Mouse (Mus musculus): ENCODE measurements around the gene Shf. TPM values are rescaled to one million over a fixed set of nuclear protein-coding genes. Genes with fewer than 3 reads are reported as not detected.
A peak's percentile ranks its signal among the peaks of the same experiment; 100 is the strongest.

Shf gene
- polyA plus RNA-seq, 1 experiment from 2014 or later = 3.5 TPM

DNA sequence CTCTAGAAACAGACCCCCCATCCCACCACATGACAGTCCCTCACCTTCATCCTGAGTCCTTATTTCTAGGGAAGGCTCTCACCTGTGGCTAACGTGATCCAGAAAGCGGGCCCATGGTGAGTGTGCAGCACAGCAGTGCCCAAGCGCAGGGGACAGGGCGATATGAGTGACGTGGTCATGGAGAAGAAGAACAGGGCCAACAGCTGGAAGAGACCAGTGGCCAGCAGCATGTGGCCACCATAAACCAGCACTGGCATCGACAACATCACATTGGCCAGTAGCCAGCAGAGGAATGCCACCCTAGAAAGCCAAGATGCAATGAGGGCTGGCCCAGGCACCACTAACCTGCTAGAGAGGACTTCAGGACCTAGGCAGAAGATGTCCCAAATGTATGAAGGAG is 64.4 kb downstream of the Shf start:
- Histone ChIP-seq H3K4me3 (ENCODE audit: low read length) (no peak overlapping the region), H3K4me1 (ENCODE audit: control insufficient read depth, insufficient read depth, low read length) (peaks cover 8% of the 10 kb centered on the region), H3K36me3 (ENCODE audit: control insufficient read depth, insufficient read depth, low read length) (no peaks in the 10 kb centered on the region), H3K27me3 (ENCODE audit: control insufficient read depth, insufficient read depth, low read length) (peaks cover 52% of the 10 kb centered on the region), H3K4me2 (replicated peaks; ENCODE audit: low read depth, low read length) (no peak overlapping the region), H3K9ac (ENCODE audit: low read depth, low read length) (no peak overlapping the region), H3K9me3 (ENCODE audit: control insufficient read depth, low read length) (no peaks in the 10 kb centered on the region), H3K27ac (ENCODE audit: low read depth, low read length) (no peak overlapping the region)
- ATAC-seq (ENCODE audit: low FRiP score, low TSS enrichment) = no peak
- 89% methylated on average over 6 of the region's 6 CpGs for WGBS

DNA sequence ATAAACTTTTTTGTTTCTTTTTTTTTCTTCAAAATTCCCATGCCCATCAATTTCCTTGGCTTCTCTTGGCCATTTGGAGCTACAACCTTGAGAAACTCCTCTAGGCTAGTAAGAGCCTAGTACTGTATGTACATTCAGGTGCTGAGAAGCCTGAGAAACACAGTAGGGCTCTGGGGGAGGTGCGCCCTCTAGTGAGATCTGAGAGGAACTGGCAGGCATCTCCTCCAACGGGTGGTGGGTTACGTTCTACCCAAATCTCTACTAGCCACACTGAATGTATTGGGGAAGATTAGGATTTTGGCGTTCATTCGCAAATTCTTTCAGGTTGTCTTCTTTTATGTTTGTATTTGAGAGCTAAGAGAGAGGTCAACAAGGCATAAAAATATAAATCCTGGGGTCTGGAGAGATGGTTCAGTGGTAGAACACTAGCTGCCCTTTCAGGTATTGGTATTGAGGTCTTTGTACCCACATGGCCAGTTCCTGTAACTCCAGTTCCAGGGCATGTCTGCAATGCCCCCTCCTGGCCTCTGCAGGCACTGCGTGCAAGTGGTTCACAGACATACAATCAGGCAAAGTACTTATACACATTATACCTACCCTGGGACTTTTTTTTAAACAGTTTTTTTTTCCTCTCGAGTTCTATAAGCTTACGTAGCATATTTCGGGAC is 66.3 kb downstream of the Shf start:
- no peak overlapping the region for H3K27ac ChIP-seq (ENCODE audit: low read depth, low read length)
- H3K4me1 ChIP-seq (ENCODE audit: control insufficient read depth, insufficient read depth, low read length) = peaks cover 12% of the 10 kb centered on the region
- no peak overlapping the region for H3K4me2 ChIP-seq (replicated peaks; ENCODE audit: low read depth, low read length)
- 16% methylated on average over 9 of the region's 9 CpGs for WGBS
- ATAC-seq (ENCODE audit: low FRiP score, low TSS enrichment) = peak; percentile 49; the same call in 1 of the 2 replicates
- H3K36me3 ChIP-seq (ENCODE audit: control insufficient read depth, insufficient read depth, low read length) = no peaks in the 10 kb centered on the region
- no peak overlapping the region for H3K4me3 ChIP-seq (ENCODE audit: low read length)
- peaks cover 62% of the 10 kb centered on the region for H3K27me3 ChIP-seq (ENCODE audit: control insufficient read depth, insufficient read depth, low read length)
- H3K9me3 ChIP-seq (ENCODE audit: control insufficient read depth, low read length) = no peaks in the 10 kb centered on the region
- no peak overlapping the region for H3K9ac ChIP-seq (ENCODE audit: low read depth, low read length)

DNA sequence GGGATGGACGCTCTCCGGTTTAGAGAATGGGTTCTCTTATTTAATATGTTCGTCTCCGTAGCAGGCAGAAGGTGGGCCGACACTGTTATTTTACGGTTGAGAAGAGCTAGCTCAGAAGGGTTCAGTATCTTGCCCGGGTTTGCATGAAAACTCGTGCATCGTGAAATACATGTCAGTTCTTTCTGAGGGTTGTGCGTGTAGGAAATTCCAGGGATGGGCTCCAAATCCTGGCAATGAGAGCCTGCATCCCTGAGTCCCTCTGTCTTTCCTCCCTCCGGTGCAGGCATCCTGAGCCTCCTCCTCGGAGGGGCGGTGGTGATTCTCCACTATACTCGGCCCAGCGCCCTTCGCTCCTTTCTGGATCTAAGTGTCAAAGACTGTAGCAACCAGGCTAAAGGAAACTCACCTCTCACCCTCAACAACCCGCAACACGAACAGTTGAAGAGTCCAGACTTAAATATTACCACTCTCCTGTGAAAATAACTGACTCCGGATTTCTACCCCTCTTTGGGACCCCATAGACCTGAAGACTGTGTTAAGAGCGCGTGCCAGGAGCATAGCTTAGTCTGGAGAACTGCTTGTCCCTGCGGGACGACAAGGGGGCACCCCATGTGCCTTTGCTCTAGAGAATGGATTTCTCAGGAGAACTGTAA is 66.9 kb downstream of the Shf start:
- H3K36me3 ChIP-seq (ENCODE audit: control insufficient read depth, insufficient read depth, low read length) = no peaks in the 10 kb centered on the region
- H3K9me3 ChIP-seq (ENCODE audit: control insufficient read depth, low read length) = no peaks in the 10 kb centered on the region
- WGBS = 5% methylated on average over 23 of the region's 23 CpGs
- peaks cover 17% of the 10 kb centered on the region for H3K4me1 ChIP-seq (ENCODE audit: control insufficient read depth, insufficient read depth, low read length)
- peak overlapping the region; percentile 35 for H3K4me3 ChIP-seq (ENCODE audit: low read length)
- ATAC-seq (ENCODE audit: low FRiP score, low TSS enrichment) = no peak
- H3K27me3 ChIP-seq (ENCODE audit: control insufficient read depth, insufficient read depth, low read length) = peaks cover 62% of the 10 kb centered on the region
- peak overlapping the region; percentile 29; the same call in 1 of the 2 replicates for H3K9ac ChIP-seq (ENCODE audit: low read depth, low read length)
- H3K4me2 ChIP-seq (replicated peaks; ENCODE audit: low read depth, low read length) = peak overlapping the region; percentile 38
- no peak overlapping the region for H3K27ac ChIP-seq (ENCODE audit: low read depth, low read length)

DNA sequence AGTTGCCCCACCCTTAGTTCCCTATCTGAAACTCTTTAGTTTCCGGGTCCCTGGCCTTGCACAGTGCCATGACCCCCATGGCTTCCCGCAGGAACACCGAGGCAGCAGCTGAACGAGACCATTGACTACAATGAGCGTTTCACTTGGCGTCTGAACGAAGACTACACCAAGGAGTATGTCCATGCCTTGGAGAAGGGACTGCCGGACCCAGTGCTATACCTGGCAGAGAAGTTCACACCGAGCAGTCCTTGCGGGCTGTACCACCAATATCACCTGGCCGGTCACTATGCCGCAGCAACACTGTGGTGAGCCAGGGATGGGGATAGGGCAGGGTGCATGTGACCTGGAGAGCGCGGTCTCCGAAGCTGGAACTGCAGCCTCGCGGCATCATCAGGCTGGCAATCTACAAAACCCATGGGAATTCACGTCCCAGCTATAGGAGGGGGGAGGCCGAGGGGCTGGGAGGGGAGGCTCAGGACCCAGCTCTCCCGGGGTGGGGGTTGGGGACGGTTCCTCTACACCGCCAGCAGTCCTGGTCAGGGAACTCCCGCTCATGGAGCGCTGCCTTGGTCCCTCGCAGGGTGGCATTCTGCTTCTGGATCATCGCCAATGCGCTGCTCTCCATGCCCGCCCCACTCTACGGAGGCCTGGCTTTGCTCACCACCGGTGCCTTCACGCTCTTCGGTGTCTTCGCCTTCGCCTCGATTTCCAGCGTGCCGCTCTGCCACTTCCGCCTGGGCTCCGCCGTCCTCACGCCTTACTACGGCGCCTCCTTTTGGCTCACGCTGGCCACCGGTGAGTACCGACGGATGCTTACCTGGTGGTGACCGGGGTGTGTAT is 67.7 kb downstream of the Shf start:
- WGBS = 1% methylated on average over 48 of the region's 48 CpGs
- Histone ChIP-seq H3K4me1 (ENCODE audit: control insufficient read depth, insufficient read depth, low read length) (peaks cover 17% of the 10 kb centered on the region), H3K4me3 (ENCODE audit: low read length) (peak overlapping the region; percentile 35), H3K27ac (ENCODE audit: low read depth, low read length) (no peak overlapping the region), H3K4me2 (replicated peaks; ENCODE audit: low read depth, low read length) (peak overlapping the region; percentile 38), H3K9ac (ENCODE audit: low read depth, low read length) (peak overlapping the region; percentile 29; the same call in 1 of the 2 replicates), H3K27me3 (ENCODE audit: control insufficient read depth, insufficient read depth, low read length) (peaks cover 69% of the 10 kb centered on the region), H3K36me3 (ENCODE audit: control insufficient read depth, insufficient read depth, low read length) (no peaks in the 10 kb centered on the region), H3K9me3 (ENCODE audit: control insufficient read depth, low read length) (no peaks in the 10 kb centered on the region)
- peak; percentile 40 for ATAC-seq (ENCODE audit: low FRiP score, low TSS enrichment)

DNA sequence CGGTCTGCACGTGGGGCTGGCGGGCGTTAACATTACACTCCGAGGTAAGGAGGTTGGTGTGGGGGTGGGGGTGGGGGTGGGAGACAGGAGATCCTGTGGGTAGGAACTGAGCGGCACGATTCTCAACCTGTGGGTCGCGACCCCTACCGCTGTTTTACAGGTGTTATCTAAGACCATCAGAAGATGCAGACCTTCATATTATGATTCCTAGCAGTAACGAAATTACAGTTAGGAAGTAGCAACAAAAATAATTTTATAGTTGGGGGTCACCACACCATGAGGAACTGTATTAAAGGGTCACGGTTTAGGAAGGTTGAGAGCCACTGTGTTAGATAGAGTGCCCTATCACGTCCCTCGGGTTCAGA is 68.3 kb downstream of the Shf start:
- WGBS = 7% methylated on average over 14 of the region's 14 CpGs
- no peaks in the 10 kb centered on the region for H3K9me3 ChIP-seq (ENCODE audit: control insufficient read depth, low read length)
- no peak overlapping the region for H3K27ac ChIP-seq (ENCODE audit: low read depth, low read length)
- peaks cover 74% of the 10 kb centered on the region for H3K27me3 ChIP-seq (ENCODE audit: control insufficient read depth, insufficient read depth, low read length)
- no peak overlapping the region for H3K4me2 ChIP-seq (replicated peaks; ENCODE audit: low read depth, low read length)
- no peak for ATAC-seq (ENCODE audit: low FRiP score, low TSS enrichment)
- no peak overlapping the region for H3K9ac ChIP-seq (ENCODE audit: low read depth, low read length)
- H3K36me3 ChIP-seq (ENCODE audit: control insufficient read depth, insufficient read depth, low read length) = no peaks in the 10 kb centered on the region
- H3K4me3 ChIP-seq (ENCODE audit: low read length) = no peak overlapping the region; the same call in 1 of the 2 replicates
- peaks cover 17% of the 10 kb centered on the region for H3K4me1 ChIP-seq (ENCODE audit: control insufficient read depth, insufficient read depth, low read length)

DNA sequence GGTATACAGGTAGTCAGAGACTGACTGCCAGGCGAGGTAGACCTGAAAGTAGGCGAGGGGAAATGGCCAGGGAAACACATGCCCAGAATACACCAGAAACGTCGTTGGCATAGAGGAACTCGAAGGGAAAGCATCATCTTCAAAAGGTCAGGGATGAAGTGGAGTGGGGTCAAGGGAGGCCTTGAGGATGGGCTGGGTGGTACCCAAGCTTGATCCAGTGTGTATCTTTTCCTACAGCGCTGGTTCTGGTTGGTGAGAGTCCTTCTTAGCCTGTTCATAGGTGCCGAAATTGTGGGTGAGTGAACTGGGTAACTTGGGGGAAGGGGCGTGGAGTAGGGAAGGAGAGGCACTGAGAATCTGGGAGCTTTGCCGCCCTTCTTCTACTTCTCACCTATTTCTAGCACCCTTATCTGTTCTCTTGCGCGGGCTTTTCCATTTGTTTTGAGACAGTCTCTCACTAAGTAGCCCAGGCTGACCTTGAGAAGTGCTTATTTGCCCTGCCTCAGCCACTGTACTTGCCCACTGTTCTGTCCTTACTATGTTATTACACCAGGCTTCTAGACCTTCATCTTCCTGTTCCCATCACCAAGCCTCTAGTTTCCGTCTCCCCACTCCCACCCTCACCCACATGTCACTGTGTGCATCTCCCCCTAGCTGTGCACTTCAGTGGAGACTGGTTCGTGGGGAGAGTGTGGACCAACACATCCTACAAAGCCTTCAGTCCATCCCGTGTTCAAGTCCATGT is 68.9 kb downstream of the Shf start:
- H3K27ac ChIP-seq (ENCODE audit: low read depth, low read length) = no peak overlapping the region
- H3K36me3 ChIP-seq (ENCODE audit: control insufficient read depth, insufficient read depth, low read length) = no peaks in the 10 kb centered on the region
- peaks cover 17% of the 10 kb centered on the region for H3K4me1 ChIP-seq (ENCODE audit: control insufficient read depth, insufficient read depth, low read length)
- no peaks in the 10 kb centered on the region for H3K9me3 ChIP-seq (ENCODE audit: control insufficient read depth, low read length)
- 10% methylated on average over 14 of the region's 14 CpGs for whole genome bisulfite sequencing
- H3K27me3 ChIP-seq (ENCODE audit: control insufficient read depth, insufficient read depth, low read length) = peaks cover 79% of the 10 kb centered on the region
- no peak overlapping the region for H3K4me3 ChIP-seq (ENCODE audit: low read length)
- H3K4me2 ChIP-seq (replicated peaks; ENCODE audit: low read depth, low read length) = no peak overlapping the region
- H3K9ac ChIP-seq (ENCODE audit: low read depth, low read length) = no peak overlapping the region
- no peak for ATAC-seq (ENCODE audit: low FRiP score, low TSS enrichment)

Other genes with a start within 250 kb of the Shf start
- 202 and 246 TPM in 2 replicates for gene B2m, start 221.5 kb downstream of the Shf start, polyA plus RNA-seq (2014; fragmentation: Nextera tagmentation; extraction: Ambion mirVana)
- not detected in 2 replicates for gene Trim69, start 208.5 kb downstream of the Shf start, polyA plus RNA-seq (2014; fragmentation: Nextera tagmentation; extraction: Ambion mirVana)
- not detected in 2 replicates for gene Patl2, start 183.0 kb downstream of the Shf start, polyA plus RNA-seq (2014; fragmentation: Nextera tagmentation; extraction: Ambion mirVana)
- not detected in 2 replicates for gene Terb2, start 182.9 kb downstream of the Shf start, polyA plus RNA-seq (2014; fragmentation: Nextera tagmentation; extraction: Ambion mirVana)
- 13.6 and 24.0 TPM in 2 replicates for gene Sord, start 134.4 kb downstream of the Shf start, polyA plus RNA-seq (2014; fragmentation: Nextera tagmentation; extraction: Ambion mirVana)
- gene Duox2, start 70.7 kb downstream of the Shf start, polyA plus RNA-seq (2014; fragmentation: Nextera tagmentation; extraction: Ambion mirVana) = 0.05 TPM in 1 of 2 replicates, not detected in the other
- gene Duoxa2, start 70.3 kb downstream of the Shf start, polyA plus RNA-seq (2014; fragmentation: Nextera tagmentation; extraction: Ambion mirVana) = 0.22 TPM in 1 of 2 replicates, not detected in the other
- gene Duoxa1, start 55.4 kb downstream of the Shf start, polyA plus RNA-seq (2014; fragmentation: Nextera tagmentation; extraction: Ambion mirVana) = not detected in 2 replicates
- gene Duox1, start 53.5 kb downstream of the Shf start, polyA plus RNA-seq (2014; fragmentation: Nextera tagmentation; extraction: Ambion mirVana) = not detected in 2 replicates
- 0.39 and 0.47 TPM in 2 replicates for gene Slc28a2, start 57.3 kb upstream of the Shf start, polyA plus RNA-seq (2014; fragmentation: Nextera tagmentation; extraction: Ambion mirVana)
- gene Gm14085, start 115.8 kb upstream of the Shf start, polyA plus RNA-seq (2014; fragmentation: Nextera tagmentation; extraction: Ambion mirVana) = 0.09 TPM in 1 of 2 replicates, not detected in the other
- gene Gatm, start 242.1 kb upstream of the Shf start, polyA plus RNA-seq (2014; fragmentation: Nextera tagmentation; extraction: Ambion mirVana) = 10.0 and 14.5 TPM in 2 replicates

All from kidney, embryonic 14.5 days (tissue).